Mouse (Mus musculus) heart, postnatal 0 days (tissue): ENCODE measurements around the gene Plekha6.

Source experiments
- CTCF ChIP-seq: IDR thresholded peaks from 2 replicates; pipeline ENCODE4 v1.5.1; 2016; ENCODE audit warnings: antibody characterized with exemption, control low read depth, low read depth
- EP300 ChIP-seq: IDR thresholded peaks from 2 replicates; pipeline ENCODE4 v1.6.1; 2016; ENCODE audit warnings: antibody characterized with exemption, low read depth

DNA sequence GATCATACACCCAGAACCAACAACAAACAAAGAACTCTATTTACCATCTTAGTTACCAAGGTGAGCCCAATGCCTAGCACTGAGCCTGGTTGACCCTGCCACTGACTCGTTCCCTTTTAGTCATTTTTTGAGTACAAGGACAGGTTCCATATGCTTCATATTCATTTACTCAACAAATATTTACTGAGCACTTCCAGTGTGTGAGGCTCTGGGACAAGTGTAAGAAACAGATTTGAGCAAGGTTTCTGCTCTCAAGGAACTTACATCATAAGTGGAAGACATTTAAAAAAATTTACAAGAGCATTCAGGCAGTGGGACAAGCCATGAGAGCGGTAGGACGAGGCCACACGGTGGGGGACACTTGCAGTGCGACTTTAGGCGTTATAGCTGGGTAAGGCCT is 8.7 kb upstream of the Plekha6 start:
- TF ChIP-seq EP300 (no peak), CTCF (no peak)
